Mouse (Mus musculus) gastrocnemius, postnatal 25 days (tissue): ENCODE results near the gene Oxsr1. TPM values are rescaled to one million over a fixed set of nuclear protein-coding genes. Genes with fewer than 3 reads are reported as not detected.
"Not testable (repeated sequence)": the region's sequence is repeated elsewhere in the genome, so short reads cannot be mapped to it uniquely, and the experiment has no call there.

Experiments used
- DNase-seq: peaks from one replicate; pipeline ENCODE4 v3.0.0; 2022
- long read RNA-seq, 2 experiments: library from polyadenylated mRNA; stranded (forward); transcript quantifications; one replicate each; pipeline ENCODE4 v2.0.0; 2021
- total RNA-seq, 2 experiments: library from RNA; stranded (reverse); gene quantifications; 1 replicate in 1 of 2; 2 replicates in 1 of 2; pipeline ENCODE4 v1.2.3; 2021

Oxsr1 gene
- total RNA-seq: 10 to 100 TPM; 42.5 to 43.1 TPM
- long read RNA-seq, experiment 1, full-length matches to known transcripts: 5 of 12 reads
- long read RNA-seq, experiment 1, partial matches to known transcripts: 2 of 12 reads
- long read RNA-seq, experiment 1, other reads (novel, unspliced or antisense): 5 of 12 reads
- long read RNA-seq, experiment 2, full-length matches to known transcripts: 17 of 37 reads
- long read RNA-seq, experiment 2, partial matches to known transcripts: 6 of 37 reads
- long read RNA-seq, experiment 2, other reads (novel, unspliced or antisense): 14 of 37 reads

GRCm38 (mm10) chr9:119322289-119323259 is at the start of gene Oxsr1:
Gene Oxsr1 (minus strand): TSS chr9:119322427.
- DNase-seq: peak; percentile 99

- DNase-seq: no peak
These were observed 49.0 kb upstream of the Oxsr1 start for GRCm38 (mm10) chr9:119371251-119371650.

- not testable (repeated sequence) for DNase-seq
These were observed 48.5 kb upstream of the Oxsr1 start for GRCm38 (mm10) chr9:119370770-119371169.

- no peak for DNase-seq
These were observed 46.1 kb upstream of the Oxsr1 start for GRCm38 (mm10) chr9:119368367-119368766.

- DNase-seq: no peak
These were observed 43.1 kb upstream of the Oxsr1 start, which contains the start of gene Slc22a14 for GRCm38 (mm10) chr9:119365284-119365683. Gene Slc22a14 (minus strand): TSS chr9:119365553.

GRCm38 (mm10) chr9:119363229-119363628 is 41.0 kb upstream of the Oxsr1 start:
- no peak for DNase-seq

- DNase-seq: no peak
These were observed 39.2 kb upstream of the Oxsr1 start for GRCm38 (mm10) chr9:119361416-119361815.

- DNase-seq: no peak
These were observed 35.8 kb upstream of the Oxsr1 start for GRCm38 (mm10) chr9:119358058-119358429.

- peak; percentile 82 for DNase-seq
These were observed 35.3 kb upstream of the Oxsr1 start, which contains the start of gene Xylb for GRCm38 (mm10) chr9:119357331-119358057. Gene Xylb (plus strand): TSS chr9:119357381.

GRCm38 (mm10) chr9:119355943-119356342 is 33.7 kb upstream of the Oxsr1 start:
- no peak for DNase-seq

GRCm38 (mm10) chr9:119353926-119354325 is 31.7 kb upstream of the Oxsr1 start:
- DNase-seq: no peak

GRCm38 (mm10) chr9:119352060-119352459 is 29.8 kb upstream of the Oxsr1 start:
- DNase-seq: peak; percentile 60

GRCm38 (mm10) chr9:119350947-119351705 is 28.9 kb upstream of the Oxsr1 start:
- no peak for DNase-seq

GRCm38 (mm10) chr9:119350531-119350930 is 28.3 kb upstream of the Oxsr1 start:
- no peak for DNase-seq

- DNase-seq: no peak
These were observed 24.1 kb upstream of the Oxsr1 start for GRCm38 (mm10) chr9:119346376-119346775.

GRCm38 (mm10) chr9:119342728-119343127 is 20.5 kb upstream of the Oxsr1 start:
- no peak for DNase-seq

GRCm38 (mm10) chr9:119340909-119341816 is 18.9 kb upstream of the Oxsr1 start, which contains the start of gene Myd88:
Gene Myd88 (minus strand): TSS chr9:119341411.
- DNase-seq: peak; percentile 98

GRCm38 (mm10) chr9:119340212-119340580 is 18.0 kb upstream of the Oxsr1 start:
- DNase-seq: no peak

GRCm38 (mm10) chr9:119339558-119340211 is 17.5 kb upstream of the Oxsr1 start, which contains the start of gene Acaa1a:
Gene Acaa1a (plus strand): TSS chr9:119339676.
- DNase-seq: peak; percentile 70

GRCm38 (mm10) chr9:119339106-119339505 is 16.9 kb upstream of the Oxsr1 start:
- no peak for DNase-seq
